Mouse (Mus musculus) lung, postnatal 36 days (tissue): ENCODE measurements at regions not wholly inside any gene's neighbourhood (a gene's known extent, or its start where the extent isn't known, plus 50 kb on each side); places are given as distances from the start of the nearest gene placed in this dataset.
"Not testable (repeated sequence)": the region's sequence is repeated elsewhere in the genome, so short reads cannot be mapped to it uniquely, and the experiment has no call there.

Source experiments
- DNase-seq: peaks from one replicate; pipeline ENCODE4 v3.0.0; 2022; ENCODE audit warnings: mixed read lengths

DNA sequence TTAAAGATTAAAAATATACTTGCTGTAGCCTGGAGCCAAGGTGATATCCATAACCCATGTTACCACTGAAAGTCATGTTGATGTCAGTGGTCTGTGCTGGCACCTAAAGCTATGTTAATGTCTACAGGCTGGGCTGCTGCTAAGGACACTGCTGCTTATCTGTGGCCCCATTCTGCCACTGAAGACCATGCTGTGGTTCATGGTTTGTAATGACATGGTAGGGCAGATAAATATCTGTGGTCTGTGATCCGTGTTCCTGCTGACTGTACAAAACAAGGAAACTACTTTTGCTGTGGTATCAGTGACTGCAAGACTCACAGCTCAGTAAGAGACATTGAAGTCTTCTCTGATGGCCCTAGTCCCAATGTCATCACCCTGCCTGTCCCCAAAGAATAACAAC lies 245.7 kb downstream of the Slco4c1 start:
- no peak for DNase-seq

DNA sequence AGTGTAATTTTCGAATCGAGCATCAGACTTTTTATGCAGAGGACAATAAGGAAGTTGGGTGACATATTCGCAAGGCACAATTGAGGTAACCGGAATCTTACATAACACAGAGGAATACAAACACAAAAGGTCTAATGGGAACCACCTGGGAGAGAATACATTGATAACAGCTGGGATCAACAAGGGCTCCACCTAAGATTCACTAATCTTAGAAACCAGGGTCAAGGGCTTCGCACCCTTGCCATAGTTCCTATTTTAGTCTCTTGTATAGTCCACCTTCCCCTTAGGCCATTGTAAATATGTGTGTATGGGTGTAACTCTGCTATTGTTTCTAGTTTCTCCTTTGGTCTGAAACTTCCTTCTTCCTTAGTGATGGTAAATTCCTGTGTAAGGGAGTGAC lies 246.6 kb downstream of the Slco4c1 start:
- DNase-seq: not testable (repeated sequence)

- no peak for DNase-seq
Measured at GRCm38 (mm10) chr1:96596141-96596540, 275.8 kb downstream of the Slco4c1 start.

- no peak for DNase-seq
Measured at GRCm38 (mm10) chr1:96569281-96569680, 302.7 kb downstream of the Slco4c1 start.

GRCm38 (mm10) chr1:96563279-96563910 lies 308.6 kb downstream of the Slco4c1 start:
- DNase-seq: no peak

- DNase-seq: no peak
Measured at GRCm38 (mm10) chr1:96556258-96556657, 315.7 kb downstream of the Slco4c1 start.

DNA sequence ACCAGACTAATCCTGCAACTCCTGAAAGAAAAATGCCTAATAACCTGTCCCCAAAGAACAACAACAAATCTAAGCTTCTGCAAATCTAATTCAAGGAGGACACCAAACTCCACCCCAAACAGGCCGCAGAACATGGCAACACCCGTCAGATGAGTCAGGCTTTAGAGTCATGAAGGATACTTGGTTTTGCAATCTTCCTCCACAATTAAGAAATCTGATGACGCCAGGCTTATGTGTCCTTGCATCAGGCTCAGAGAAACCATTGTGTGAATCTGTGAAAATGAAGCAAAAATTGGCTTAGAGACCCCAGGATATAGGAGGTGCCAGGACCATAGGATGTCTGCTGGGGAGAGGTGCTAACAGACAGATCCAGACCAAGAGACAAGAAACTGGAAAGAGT lies 352.6 kb downstream of the Slco4c1 start:
- peak; percentile 5 for DNase-seq

- no peak for DNase-seq
Measured at GRCm38 (mm10) chr1:96501007-96501406, 371.0 kb downstream of the Slco4c1 start.

DNA sequence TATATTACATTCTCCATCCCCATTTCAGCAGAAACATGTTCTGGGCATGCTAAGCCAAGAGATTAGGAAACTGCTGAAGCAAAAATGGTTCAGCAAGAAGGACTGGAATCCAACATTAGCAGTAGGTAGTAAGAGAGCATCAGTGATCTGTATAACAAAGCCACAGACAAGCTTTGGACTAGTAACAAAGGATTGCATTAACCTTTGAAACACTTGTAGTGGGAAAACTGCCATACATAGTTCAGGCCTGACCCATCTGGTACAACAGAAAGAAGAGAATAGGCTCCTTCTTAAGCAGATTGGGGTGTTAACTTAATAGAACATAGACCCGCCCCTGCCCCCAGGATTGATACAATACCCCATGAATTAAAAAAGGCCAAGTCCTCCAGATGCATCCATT lies 389.2 kb downstream of the Slco4c1 start:
- DNase-seq: no peak

DNA sequence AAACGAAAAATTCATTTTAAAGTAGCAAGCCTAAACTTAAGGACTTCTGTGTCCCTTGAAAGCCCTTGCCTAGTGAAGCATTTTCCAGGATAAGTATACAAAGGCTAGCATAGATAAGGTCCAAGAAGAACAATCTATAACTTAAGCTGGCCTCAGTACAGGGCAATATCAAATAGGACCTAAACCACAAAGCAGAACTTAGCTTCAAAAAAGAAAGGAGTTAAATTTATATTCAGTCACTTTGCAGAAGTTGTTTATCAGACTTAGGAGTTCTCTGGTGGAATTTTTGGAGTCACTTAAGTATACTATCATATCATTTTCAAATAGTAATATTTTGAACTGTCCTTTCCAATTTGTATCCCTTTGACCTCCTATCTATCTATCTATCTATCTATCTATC lies 421.1 kb downstream of the Slco4c1 start:
- DNase-seq: no peak

- no peak for DNase-seq
Measured at GRCm38 (mm10) chr1:96445215-96445614, 426.8 kb downstream of the Slco4c1 start.

- no peak for DNase-seq
Measured at GRCm38 (mm10) chr1:96433057-96433456, 438.9 kb downstream of the Slco4c1 start.

GRCm38 (mm10) chr1:96423481-96423880 lies 448.5 kb downstream of the Slco4c1 start:
- DNase-seq: no peak

DNA sequence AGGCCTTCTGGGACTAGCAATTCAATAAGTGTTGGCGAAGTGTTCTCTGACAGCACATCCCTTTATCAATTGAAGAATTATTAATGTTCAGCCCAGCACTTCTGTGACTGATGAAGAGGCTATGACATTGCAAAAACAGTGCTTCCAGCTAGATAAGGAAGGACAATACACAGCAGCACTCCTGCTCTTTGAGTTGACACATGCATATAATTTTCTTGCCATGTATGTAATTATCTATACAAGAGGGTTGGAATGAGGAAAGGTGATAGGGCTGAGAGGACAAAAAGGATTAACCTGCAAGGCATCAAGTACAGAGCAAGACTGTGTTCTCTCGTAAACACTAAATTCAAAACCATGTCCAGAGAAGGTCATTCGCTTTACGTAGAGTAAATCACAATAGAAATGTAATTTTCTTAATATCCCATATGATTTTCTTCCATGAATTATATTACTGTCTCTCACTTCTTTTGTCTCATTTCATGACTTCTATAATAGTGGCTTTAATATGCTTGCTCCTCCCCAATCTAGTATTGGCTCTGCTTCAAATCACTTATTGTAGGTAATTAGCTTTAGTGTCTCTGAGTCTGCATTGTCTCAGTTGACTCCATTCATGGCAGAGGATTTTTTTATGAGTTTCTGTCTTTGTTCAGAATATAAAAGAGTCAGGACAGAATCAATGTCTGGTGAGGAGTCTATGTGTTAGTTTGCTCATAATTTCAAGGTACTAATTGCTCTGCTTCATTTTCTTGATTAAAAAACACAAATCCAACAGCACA lies 460.9 kb downstream of the Slco4c1 start:
- DNase-seq: no peak

GRCm38 (mm10) chr1:96397982-96398381 lies 474.0 kb downstream of the Slco4c1 start:
- no peak for DNase-seq

- DNase-seq: no peak
Measured at GRCm38 (mm10) chr1:96388417-96388816, 483.6 kb downstream of the Slco4c1 start.

DNA sequence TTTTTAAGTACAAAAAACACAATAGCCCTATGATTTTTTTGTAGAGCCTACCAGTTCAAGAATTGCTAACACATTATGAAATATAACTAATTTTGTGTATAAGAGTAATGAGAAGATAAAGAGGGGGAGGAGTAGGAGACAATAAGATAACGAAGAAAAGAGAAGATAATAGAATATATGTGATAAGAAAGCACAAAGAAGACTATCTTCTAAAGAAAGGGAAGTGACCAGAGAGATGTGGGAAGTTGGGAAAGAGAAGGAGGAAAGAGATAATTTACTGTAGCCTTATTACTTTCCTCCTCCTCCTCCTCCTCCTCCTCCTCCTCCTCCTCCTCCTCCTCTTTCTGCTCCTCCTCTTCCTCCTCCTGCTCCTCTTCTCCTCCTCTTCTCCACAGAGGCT lies 486.1 kb downstream of the Slco4c1 start:
- no peak for DNase-seq

DNA sequence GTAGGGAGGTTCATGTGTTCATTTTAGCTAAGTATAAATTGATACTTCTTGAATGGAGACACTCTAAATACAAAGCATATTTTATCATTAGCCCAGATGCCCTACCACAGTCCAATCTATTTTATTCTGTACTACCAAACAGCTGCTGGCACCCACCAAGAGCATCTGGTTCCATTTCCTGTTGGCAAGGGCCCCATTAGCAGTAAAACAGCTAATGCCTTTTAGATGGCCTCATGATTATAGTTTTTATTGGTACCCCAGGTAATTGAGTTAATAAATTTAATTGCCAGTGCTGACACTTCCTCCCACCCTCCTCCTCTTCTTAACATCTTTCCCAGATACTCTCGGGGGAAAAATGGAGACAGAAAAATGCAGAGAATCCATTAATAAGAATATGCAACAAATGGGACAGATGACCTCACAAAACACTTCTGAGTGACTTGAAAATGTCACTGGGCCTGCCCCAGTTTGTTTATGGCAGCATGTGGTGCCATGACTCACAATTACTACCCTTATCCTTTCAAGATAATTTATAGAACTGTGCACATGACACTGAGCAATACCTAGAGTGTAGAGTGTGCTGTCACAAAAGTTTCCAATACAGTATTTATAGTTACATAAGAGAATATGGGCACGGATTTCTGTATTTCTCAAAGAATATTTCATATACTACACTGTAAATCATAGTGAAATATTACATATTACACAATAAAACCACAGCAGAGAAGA lies 509.1 kb downstream of the Slco4c1 start:
- no peak for DNase-seq

DNA sequence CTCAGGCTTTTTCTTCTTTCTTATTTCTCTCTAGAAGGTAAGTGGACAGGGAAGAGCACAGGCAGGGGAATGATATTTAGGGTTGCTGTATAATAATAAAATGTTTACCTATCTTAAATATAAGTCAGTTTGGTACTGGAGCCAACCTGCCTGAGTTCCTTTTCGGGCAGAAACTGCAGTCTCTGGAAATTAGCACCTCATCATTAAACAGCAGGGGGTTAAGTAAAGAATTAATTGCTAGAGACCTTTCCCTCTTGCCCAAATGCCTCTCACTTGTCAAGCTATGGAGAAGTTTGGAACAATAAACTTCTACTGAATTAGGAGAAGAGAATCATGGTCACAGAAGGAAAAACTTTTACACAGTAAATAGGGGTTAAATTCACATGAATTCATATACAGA lies 524.7 kb downstream of the Slco4c1 start:
- no peak for DNase-seq

DNA sequence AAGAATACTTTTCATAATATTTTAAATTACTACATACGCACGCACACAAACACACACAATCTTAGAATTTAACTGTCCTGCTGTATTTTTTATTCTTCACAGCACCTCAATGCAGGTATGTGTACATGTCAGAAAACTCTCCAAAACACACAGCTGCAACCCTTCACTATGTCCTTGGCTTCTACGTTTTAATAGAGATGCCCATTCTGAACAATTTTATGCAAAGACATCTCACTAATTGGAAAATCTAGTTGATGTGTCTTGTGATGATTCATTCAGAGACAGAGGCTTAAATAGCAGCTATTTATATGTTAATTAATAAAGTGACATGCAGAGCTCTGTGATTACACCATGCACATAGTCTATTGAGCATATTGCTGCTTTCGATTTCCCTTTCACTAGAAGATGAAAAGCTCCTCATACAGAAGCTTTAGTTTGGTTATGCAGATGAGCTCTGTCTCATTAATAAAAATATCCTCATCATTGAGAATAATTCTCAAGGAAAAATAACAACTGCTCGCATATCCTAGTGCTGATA lies 525.4 kb downstream of the Slco4c1 start:
- DNase-seq: no peak

- DNase-seq: no peak
Measured at GRCm38 (mm10) chr1:96315721-96316120, 556.2 kb downstream of the Slco4c1 start.

DNA sequence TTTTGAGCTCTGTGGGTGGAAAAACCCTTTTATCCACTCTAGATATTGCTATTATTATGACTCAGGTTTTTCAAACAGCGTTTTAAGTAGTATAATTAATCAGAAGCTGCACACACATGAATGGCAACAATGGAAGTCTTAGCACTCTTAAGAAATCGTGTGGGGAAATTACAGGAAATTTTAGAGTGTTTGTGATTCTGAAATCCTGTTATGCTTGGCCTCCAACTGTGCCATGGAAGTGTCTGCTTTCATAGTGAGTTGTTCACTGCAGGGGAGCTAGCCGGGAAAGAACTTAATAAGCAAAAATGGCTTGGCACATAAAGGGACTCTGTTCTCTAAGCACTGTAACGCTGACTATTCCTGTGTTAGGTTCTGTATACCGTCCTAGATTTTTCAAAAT lies 570.7 kb downstream of the Slco4c1 start:
- no peak for DNase-seq

GRCm38 (mm10) chr1:96278046-96278576 lies 593.9 kb downstream of the Slco4c1 start:
- DNase-seq: no peak
